Mouse (Mus musculus): ENCODE measurements around the gene Flnb. TPM values are rescaled to one million over a fixed set of nuclear protein-coding genes. Genes with fewer than 3 reads are reported as not detected.

The Flnb gene
- 54.5 TPM for polyA plus RNA-seq (2012; fragmentation: generic; extraction: Trizol)

GRCm38 (mm10) chr14:7817770-7818462 is at the start of gene Flnb:
TSS of gene Flnb (plus strand) at chr14:7817957.
- H3K36me3 ChIP-seq (ENCODE audit: control insufficient read depth, insufficient read depth): no peaks in the 10 kb centered on the region
- peak within 1 kb of the TSS; percentile 85 for H3K4me2 ChIP-seq (ENCODE audit: low read depth)
- TF ChIP-seq TCF3 (IDR thresholded peaks at IDR 0.05; ENCODE audit: insufficient read length, low read depth) (no peak), REST (IDR thresholded peaks at IDR 0.05; ENCODE audit: insufficient read depth, insufficient read length) (no peak), MYOG (IDR thresholded peaks at IDR 0.05; ENCODE audit: control insufficient read depth in 1 of 3, insufficient read depth in 1 of 3, insufficient read length in 2 of 3, low read depth in 2 of 3) (no peak), MYOD1 (IDR thresholded peaks at IDR 0.05; ENCODE audit: control insufficient read depth in 1 of 3, insufficient read length in 2 of 3, low read depth in 2 of 3) (no peak), MAX (IDR thresholded peaks at IDR 0.05; ENCODE audit: low read depth) (no peak), POLR2AphosphoS2 (IDR thresholded peaks at IDR 0.05; ENCODE audit: insufficient read length, low read depth) (peak; percentile 95), E2F4 (IDR thresholded peaks at IDR 0.05; ENCODE audit: insufficient read depth) (no peak), CEBPB (IDR thresholded peaks at IDR 0.05; ENCODE audit: insufficient read depth, poor library complexity, severe bottlenecking) (no peak), USF1 (IDR thresholded peaks at IDR 0.05; ENCODE audit: low read depth) (no peak), TCF12 (IDR thresholded peaks at IDR 0.05; ENCODE audit: insufficient read depth, poor library complexity, severe bottlenecking) (no peak), POLR2A (IDR thresholded peaks at IDR 0.05; ENCODE audit: insufficient read length, low read depth) (peak; percentile 94), SRF (IDR thresholded peaks at IDR 0.05; ENCODE audit: control insufficient read depth, insufficient read length, low read depth) (peak; percentile 37)
- H3ac ChIP-seq (ENCODE audit: control insufficient read depth, insufficient read length): peak within 1 kb of the TSS; percentile 83
- peaks cover 51% of the 10 kb centered on the region for H3K79me2 ChIP-seq (ENCODE audit: control insufficient read depth, insufficient read depth)
- H3K27me3 ChIP-seq (ENCODE audit: control insufficient read depth, insufficient read depth, insufficient read length): no peaks in the 10 kb centered on the region
- H3K4me3 ChIP-seq: peak within 1 kb of the TSS; percentile 100

- Histone ChIP-seq H3K79me2 (ENCODE audit: control insufficient read depth, insufficient read depth) (no peaks in the 10 kb centered on the region), H3K4me3 (peak overlapping the region; percentile 23), H3K36me3 (ENCODE audit: control insufficient read depth, insufficient read depth) (no peaks in the 10 kb centered on the region), H3K4me2 (ENCODE audit: low read depth) (peak overlapping the region; percentile 67), H3ac (ENCODE audit: control insufficient read depth, insufficient read length) (no peak overlapping the region), H3K27me3 (ENCODE audit: control insufficient read depth, insufficient read depth, insufficient read length) (no peaks in the 10 kb centered on the region)
- TF ChIP-seq TCF12 (IDR thresholded peaks at IDR 0.05; ENCODE audit: insufficient read depth, poor library complexity, severe bottlenecking) (no peak), SRF (IDR thresholded peaks at IDR 0.05; ENCODE audit: control insufficient read depth, insufficient read length, low read depth) (no peak), POLR2A (IDR thresholded peaks at IDR 0.05; ENCODE audit: insufficient read length, low read depth) (peak; percentile 56), TCF3 (IDR thresholded peaks at IDR 0.05; ENCODE audit: insufficient read length, low read depth) (peak; percentile 21), MYOD1 (IDR thresholded peaks at IDR 0.05; ENCODE audit: control insufficient read depth in 1 of 3, insufficient read length in 2 of 3, low read depth in 2 of 3) (peak in 2 of 3 experiments; percentile 70 to 90), MYOG (IDR thresholded peaks at IDR 0.05; ENCODE audit: control insufficient read depth in 1 of 3, insufficient read depth in 1 of 3, insufficient read length in 2 of 3, low read depth in 2 of 3) (peak; percentile 8 to 76 (median 70)), E2F4 (IDR thresholded peaks at IDR 0.05; ENCODE audit: insufficient read depth) (no peak), POLR2AphosphoS2 (IDR thresholded peaks at IDR 0.05; ENCODE audit: insufficient read length, low read depth) (peak; percentile 26)
Measured at GRCm38 (mm10) chr14:7773714-7774389, 43.9 kb upstream of the Flnb start.

- Histone ChIP-seq H3K4me3 (no peak overlapping the region), H3ac (ENCODE audit: control insufficient read depth, insufficient read length) (no peak overlapping the region)
Measured at GRCm38 (mm10) chr14:7786073-7786472, 31.7 kb upstream of the Flnb start.

GRCm38 (mm10) chr14:7789266-7790030 is 28.3 kb upstream of the Flnb start:
- TF ChIP-seq MYOG (IDR thresholded peaks at IDR 0.05; ENCODE audit: control insufficient read depth in 1 of 3, insufficient read depth in 1 of 3, insufficient read length in 2 of 3, low read depth in 2 of 3) (peak in 1 of 3 experiments; percentile 8), POLR2A (IDR thresholded peaks at IDR 0.05; ENCODE audit: insufficient read length, low read depth) (no peak)
- H3ac ChIP-seq (ENCODE audit: control insufficient read depth, insufficient read length): no peak overlapping the region

More at GRCm38 (mm10) chr14:7786073-7786472, 31.7 kb upstream of the Flnb start:
- TF ChIP-seq MYOG (IDR thresholded peaks at IDR 0.05; ENCODE audit: control insufficient read depth in 1 of 3, insufficient read depth in 1 of 3, insufficient read length in 2 of 3, low read depth in 2 of 3) (no peak), REST (IDR thresholded peaks at IDR 0.05; ENCODE audit: insufficient read depth, insufficient read length) (no peak)
- Histone ChIP-seq H3K4me2 (ENCODE audit: low read depth) (no peak overlapping the region), H3K27me3 (ENCODE audit: control insufficient read depth, insufficient read depth, insufficient read length) (no peaks in the 10 kb centered on the region), H3K79me2 (ENCODE audit: control insufficient read depth, insufficient read depth) (no peaks in the 10 kb centered on the region), H3K36me3 (ENCODE audit: control insufficient read depth, insufficient read depth) (no peaks in the 10 kb centered on the region)

More at GRCm38 (mm10) chr14:7789266-7790030, 28.3 kb upstream of the Flnb start:
- no peaks in the 10 kb centered on the region for H3K27me3 ChIP-seq (ENCODE audit: control insufficient read depth, insufficient read depth, insufficient read length)
- no peaks in the 10 kb centered on the region for H3K36me3 ChIP-seq (ENCODE audit: control insufficient read depth, insufficient read depth)
- no peak overlapping the region for H3K4me3 ChIP-seq
- H3K4me2 ChIP-seq (ENCODE audit: low read depth): no peak overlapping the region
- no peaks in the 10 kb centered on the region for H3K79me2 ChIP-seq (ENCODE audit: control insufficient read depth, insufficient read depth)
